Mouse (Mus musculus) embryonic facial prominence, embryonic 10.5 days (tissue): Measurements from ENCODE around the gene Tacc2. TPM values are rescaled to one million over a fixed set of nuclear protein-coding genes. Genes with fewer than 3 reads are reported as not detected.
"Not testable (repeated sequence)": the region's sequence is repeated elsewhere in the genome, so short reads cannot be mapped to it uniquely, and the experiment has no call there.

Source experiments
- DNase-seq: peaks from one replicate; pipeline ENCODE4 v3.0.0-alpha.2; 2017; ENCODE audit warnings: low spot score
- H3K27ac ChIP-seq: fragments of 300-500 bp; sonication (generic); replicated peaks from 2 replicates; pipeline ENCODE4 v1.5.1; 2016; ENCODE audit warnings: mild to moderate bottlenecking
- H3K27me3 ChIP-seq: fragments of 300-500 bp; sonication (generic); replicated peaks from 2 replicates; pipeline ENCODE4 v1.6.1; 2016; ENCODE audit warnings: low read depth, mild to moderate bottlenecking; ENCODE audit not compliant: poor library complexity, severe bottlenecking
- H3K36me3 ChIP-seq: fragments of 300-500 bp; sonication (generic); replicated peaks from 2 replicates; pipeline ENCODE4 v1.6.1; 2016; ENCODE audit warnings: mild to moderate bottlenecking, moderate library complexity
- H3K4me1 ChIP-seq: fragments of 300-500 bp; sonication (generic); 2 replicates; pipeline ENCODE4 v1.6.1; 2016
- H3K4me3 ChIP-seq: fragments of 300-500 bp; sonication (generic); 2 replicates; pipeline ENCODE4 v1.5.1; 2016; ENCODE audit warnings: mild to moderate bottlenecking, moderate library complexity
- H3K9me3 ChIP-seq: fragments of 300-500 bp; sonication (generic); 2 replicates; pipeline ENCODE4 v1.6.1; 2016; ENCODE audit warnings: mild to moderate bottlenecking
- WGBS: fragments of 180-500 bp; shearing (Covaris S2); methylation state at CpG from one replicate; pipeline ENCODE4 v1.1.7; 2016; 5-methylcytosine and 5-hydroxymethylcytosine counted together
- polyA plus RNA-seq: library from polyadenylated mRNA; unstranded; fragments of >200 nt; fragmentation: Nextera tagmentation; extraction: Ambion mirVana; gene quantifications from 2 replicates; pipeline ENCODE4 v1.2.1, GENCODE M21; 2016

The Tacc2 gene
- polyA plus RNA-seq, 1 experiment from 2014 or later = 49.6 TPM

GRCm38 (mm10) chr7:130576981-130577380 lies 257 bp upstream of the Tacc2 start:
- Histone ChIP-seq H3K27ac (0 out of 2 replicates have a peak overlapping the region, but pooled peaks have one; percentile 24), H3K4me1 (peaks cover 14% of the 10 kb centered on the region), H3K9me3 (no peaks in the 10 kb centered on the region), H3K27me3 (0 out of 2 replicates have a peak, but pooled peaks cover 3% of the 10 kb centered on the region), H3K36me3 (no peaks in the 10 kb centered on the region), H3K4me3 (peak overlapping the region; percentile 26; the same call in 1 of the 2 replicates)
- WGBS = 37% methylated on average over 10 of the region's 10 CpGs
- DNase-seq = no peak

DNA sequence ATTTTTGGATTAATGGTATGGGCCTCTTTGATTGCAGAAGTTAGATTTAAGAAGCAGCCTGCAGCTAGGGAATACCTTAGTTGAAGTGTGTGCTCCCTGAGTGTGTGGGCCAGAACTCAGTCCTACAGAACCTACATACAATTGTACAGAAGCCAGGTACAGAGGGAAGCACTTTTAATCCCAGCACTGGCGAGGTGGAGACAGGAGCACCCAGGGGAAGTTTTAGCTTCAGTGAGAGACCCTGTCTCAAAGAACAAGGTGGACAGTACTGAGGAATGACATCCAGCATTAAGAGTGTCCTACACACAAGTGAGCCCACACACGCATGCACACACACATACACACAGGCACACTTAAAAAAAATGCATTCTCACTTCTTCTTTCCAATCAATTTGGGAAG lies 828 bp downstream of the Tacc2 start:
- Histone ChIP-seq H3K27ac (no peak overlapping the region), H3K4me3 (no peak overlapping the region), H3K4me1 (peaks cover 14% of the 10 kb centered on the region), H3K9me3 (no peaks in the 10 kb centered on the region), H3K27me3 (0 out of 2 replicates have a peak, but pooled peaks cover 3% of the 10 kb centered on the region), H3K36me3 (no peaks in the 10 kb centered on the region)
- WGBS = 84% methylated on average over 2 of the region's 2 CpGs
- no peak for DNase-seq

DNA sequence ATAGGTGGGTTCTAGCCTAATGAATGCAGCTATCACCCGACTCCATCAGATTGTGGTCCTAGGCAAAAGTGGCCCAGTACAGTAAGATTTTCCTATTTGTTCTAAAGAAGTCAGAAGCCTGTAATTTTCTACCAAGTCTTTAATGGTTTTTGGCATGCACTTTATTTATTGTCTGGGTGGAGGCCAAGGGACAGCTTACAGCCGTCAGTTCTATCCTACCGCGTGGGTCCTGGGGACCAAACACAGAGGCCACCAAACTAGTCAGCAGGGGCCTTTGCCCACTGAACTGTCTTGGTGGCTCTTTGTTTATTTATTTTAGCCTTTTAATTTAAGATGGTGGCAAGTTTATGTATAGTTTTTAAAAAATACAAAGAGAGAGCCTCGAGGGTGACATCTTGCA lies 1.4 kb downstream of the Tacc2 start:
- DNase-seq = no peak
- peaks cover 14% of the 10 kb centered on the region for H3K4me1 ChIP-seq
- H3K36me3 ChIP-seq = no peaks in the 10 kb centered on the region
- H3K4me3 ChIP-seq = no peak overlapping the region
- H3K27me3 ChIP-seq = 0 out of 2 replicates have a peak, but pooled peaks cover 3% of the 10 kb centered on the region
- H3K27ac ChIP-seq = no peak overlapping the region
- no peaks in the 10 kb centered on the region for H3K9me3 ChIP-seq
- 87% methylated on average over 5 of the region's 5 CpGs for WGBS

DNA sequence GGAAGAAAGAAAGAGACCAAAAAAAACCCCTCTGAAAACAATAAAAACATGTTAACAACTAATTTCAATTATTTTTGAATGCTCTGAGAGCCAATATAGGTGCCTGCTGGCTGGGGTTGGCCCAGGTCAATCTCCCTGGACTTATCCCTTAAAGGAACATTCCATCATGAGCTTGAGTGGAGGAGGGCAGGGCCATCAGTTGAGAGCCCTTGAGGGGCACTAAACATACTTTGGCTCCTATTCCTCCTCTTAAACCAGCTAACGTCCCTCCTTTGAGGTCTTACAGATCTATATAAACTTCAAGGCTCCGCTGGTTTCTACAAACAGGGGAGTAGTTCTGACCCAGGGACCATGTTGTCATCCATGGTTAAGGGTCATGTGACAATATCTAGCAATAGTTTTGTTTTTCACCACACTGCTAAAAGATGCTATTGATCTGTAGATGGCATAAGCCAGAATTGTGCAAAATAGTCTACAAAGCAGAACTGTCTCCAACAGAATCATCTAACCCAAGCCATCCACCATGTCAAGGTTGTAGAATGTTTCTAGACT lies 9.4 kb downstream of the Tacc2 start:
- Histone ChIP-seq H3K27ac (no peak overlapping the region), H3K4me1 (peaks cover 7% of the 10 kb centered on the region; the same call in 1 of the 2 replicates), H3K27me3 (no peaks in the 10 kb centered on the region), H3K4me3 (no peak overlapping the region), H3K9me3 (no peaks in the 10 kb centered on the region), H3K36me3 (no peaks in the 10 kb centered on the region)
- DNase-seq = no peak
- 89% methylated on average over 2 of the region's 2 CpGs for WGBS

DNA sequence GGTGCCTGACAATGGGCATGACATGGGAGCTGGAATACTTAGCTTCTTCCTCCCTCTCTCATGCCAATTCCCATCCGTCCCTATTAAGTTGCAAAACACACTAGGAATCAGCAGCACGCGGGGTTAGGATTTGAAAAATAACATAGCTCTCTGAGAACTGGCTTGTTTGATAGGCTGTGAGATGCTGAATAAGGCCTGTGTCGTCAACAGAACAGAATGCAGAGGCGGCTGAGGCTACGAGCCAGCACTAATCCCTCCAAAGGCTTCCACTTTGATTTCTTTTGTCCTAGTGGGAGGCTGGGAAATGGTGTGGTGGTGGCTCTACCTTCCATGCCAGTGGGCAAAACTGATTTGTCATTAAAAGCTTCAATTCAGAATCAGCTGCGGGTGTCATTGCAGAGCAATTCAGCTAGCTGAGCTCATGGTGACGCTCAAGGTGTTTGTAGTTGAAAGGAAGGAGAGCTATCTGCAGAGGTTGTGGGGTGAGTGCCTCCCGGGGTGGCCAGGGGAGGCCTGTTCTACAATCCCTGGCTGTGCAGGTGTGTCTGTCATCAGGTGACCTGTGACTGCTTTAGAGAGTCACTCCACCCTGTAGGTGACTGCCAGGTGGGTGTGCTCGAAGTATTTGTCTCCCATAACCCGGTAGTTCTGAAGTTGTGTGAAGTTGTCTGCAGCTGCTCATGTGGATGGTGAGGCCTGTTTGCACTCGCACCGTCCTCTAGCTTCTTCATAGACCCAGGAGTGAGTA lies 13.0 kb downstream of the Tacc2 start:
- DNase-seq = no peak
- Histone ChIP-seq H3K27me3 (no peaks in the 10 kb centered on the region), H3K36me3 (no peaks in the 10 kb centered on the region), H3K9me3 (no peaks in the 10 kb centered on the region), H3K4me3 (no peak overlapping the region), H3K4me1 (peaks cover 10% of the 10 kb centered on the region), H3K27ac (peak overlapping the region; percentile 32; the same call in 1 of the 2 replicates)
- WGBS = 55% methylated on average over 13 of the region's 13 CpGs

- H3K4me3 ChIP-seq = no peak overlapping the region
- H3K9me3 ChIP-seq = no peaks in the 10 kb centered on the region
- no peaks in the 10 kb centered on the region for H3K27me3 ChIP-seq
- no peak for DNase-seq
- H3K4me1 ChIP-seq = peaks cover 10% of the 10 kb centered on the region
- 71% methylated on average over 8 of the region's 8 CpGs for WGBS
- 0 out of 2 replicates have a peak overlapping the region, but pooled peaks have one; percentile 32 for H3K27ac ChIP-seq
- H3K36me3 ChIP-seq = no peaks in the 10 kb centered on the region
Observed at GRCm38 (mm10) chr7:130590845-130591437, 13.7 kb downstream of the Tacc2 start.

DNA sequence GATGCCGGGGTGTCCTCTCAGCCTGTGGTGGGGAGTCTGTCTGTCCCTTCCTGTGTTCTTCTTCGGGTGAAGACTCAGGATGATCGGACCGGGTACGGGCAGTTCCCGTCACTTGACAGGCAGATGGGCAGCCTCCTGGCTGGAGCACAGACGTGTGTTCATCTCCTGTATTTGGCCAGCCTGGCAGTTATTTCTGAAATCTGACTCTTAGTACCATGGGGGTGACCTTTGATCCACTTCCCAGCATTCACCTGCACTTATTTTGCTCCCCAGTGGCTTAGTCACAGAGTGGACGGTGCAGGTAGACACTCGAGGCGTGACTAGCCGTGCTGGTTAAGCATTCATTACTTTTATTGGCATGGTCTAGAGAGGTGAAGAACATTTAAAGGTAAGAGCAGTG lies 15.7 kb downstream of the Tacc2 start:
- H3K4me3 ChIP-seq, H3K9me3 ChIP-seq, DNase-seq, H3K27ac ChIP-seq, H3K36me3 ChIP-seq, H3K27me3 ChIP-seq: not testable (repeated sequence)
- no CpG with 5 or more reads among the region's 11 CpGs for WGBS
- peaks cover 14% of the 10 kb centered on the region for H3K4me1 ChIP-seq

GRCm38 (mm10) chr7:130593375-130594239 lies 16.4 kb downstream of the Tacc2 start:
- peaks cover 14% of the 10 kb centered on the region for H3K4me1 ChIP-seq
- DNase-seq, H3K4me3 ChIP-seq, H3K9me3 ChIP-seq, H3K36me3 ChIP-seq, H3K27me3 ChIP-seq, H3K27ac ChIP-seq: not testable (repeated sequence)
- 60% methylated on average over 9 of the region's 11 CpGs for WGBS

DNA sequence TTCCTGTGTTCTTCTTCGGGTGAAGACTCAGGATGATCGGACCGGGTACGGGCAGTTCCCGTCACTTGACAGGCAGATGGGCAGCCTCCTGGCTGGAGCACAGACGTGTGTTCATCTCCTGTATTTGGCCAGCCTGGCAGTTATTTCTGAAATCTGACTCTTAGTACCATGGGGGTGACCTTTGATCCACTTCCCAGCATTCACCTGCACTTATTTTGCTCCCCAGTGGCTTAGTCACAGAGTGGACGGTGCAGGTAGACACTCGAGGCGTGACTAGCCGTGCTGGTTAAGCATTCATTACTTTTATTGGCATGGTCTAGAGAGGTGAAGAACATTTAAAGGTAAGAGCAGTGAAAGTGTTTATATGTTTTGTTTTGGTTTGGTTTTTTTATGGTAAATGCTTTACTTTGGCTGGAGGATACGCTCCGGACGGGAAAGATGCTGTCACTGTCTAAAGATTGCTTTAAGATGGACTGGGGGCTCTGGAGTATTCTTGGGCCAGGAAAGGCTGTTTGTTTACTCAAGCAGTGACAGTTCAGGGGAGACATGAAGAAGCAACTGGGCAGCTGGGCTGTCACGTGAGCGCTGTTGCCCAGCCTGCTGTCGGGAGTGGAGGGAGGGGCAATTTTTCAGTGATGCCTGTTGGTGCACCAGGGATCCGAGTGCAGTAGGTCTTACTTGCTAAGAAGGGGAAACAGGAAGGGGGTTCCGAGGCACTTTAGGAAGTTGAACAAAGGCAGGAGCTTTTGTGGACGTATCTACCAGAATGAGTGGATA lies 19.0 kb downstream of the Tacc2 start:
- H3K36me3 ChIP-seq, H3K4me1 ChIP-seq, H3K9me3 ChIP-seq, H3K4me3 ChIP-seq, DNase-seq, H3K27ac ChIP-seq, H3K27me3 ChIP-seq: not testable (repeated sequence)
- 65% methylated on average over 9 of the region's 19 CpGs for WGBS

DNA sequence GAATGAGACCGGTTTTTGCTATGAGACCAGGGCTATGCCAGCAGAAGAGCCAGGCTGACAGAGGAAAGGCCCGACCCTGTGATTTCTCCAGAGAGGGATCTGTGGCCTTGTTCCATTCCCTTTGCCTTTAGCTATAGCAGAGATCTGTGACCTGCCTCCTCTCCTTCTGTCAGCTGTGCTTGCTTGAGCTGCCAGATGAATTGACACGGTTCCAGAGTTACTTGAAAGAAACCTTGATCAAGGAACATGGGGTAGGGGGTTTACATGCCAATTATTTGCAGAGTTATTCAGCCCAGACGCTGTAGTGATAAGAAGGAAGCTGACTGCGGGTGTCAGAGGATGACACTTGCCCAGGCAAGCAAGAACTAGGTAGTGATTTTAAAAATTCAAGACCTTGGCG lies 20.3 kb downstream of the Tacc2 start:
- DNase-seq = no peak
- no peak overlapping the region for H3K4me3 ChIP-seq
- H3K27ac ChIP-seq = no peak overlapping the region
- H3K4me1 ChIP-seq = peaks cover 7% of the 10 kb centered on the region
- H3K27me3 ChIP-seq = no peaks in the 10 kb centered on the region
- no peaks in the 10 kb centered on the region for H3K9me3 ChIP-seq
- WGBS = 71% methylated on average over 6 of the region's 6 CpGs
- no peaks in the 10 kb centered on the region for H3K36me3 ChIP-seq

- WGBS = 89% methylated on average over 3 of the region's 3 CpGs
- no peaks in the 10 kb centered on the region for H3K9me3 ChIP-seq
- no peak overlapping the region for H3K27ac ChIP-seq
- no peaks in the 10 kb centered on the region for H3K36me3 ChIP-seq
- H3K4me3 ChIP-seq = no peak overlapping the region
- no peaks in the 10 kb centered on the region for H3K27me3 ChIP-seq
- 0 out of 2 replicates have a peak, but pooled peaks cover 4% of the 10 kb centered on the region for H3K4me1 ChIP-seq
- DNase-seq = no peak
Observed at GRCm38 (mm10) chr7:130600074-130600473, 22.8 kb downstream of the Tacc2 start.

GRCm38 (mm10) chr7:130600546-130600945 lies 23.3 kb downstream of the Tacc2 start:
- WGBS = 66% methylated on average over 2 of the region's 2 CpGs
- Histone ChIP-seq H3K4me1 (peaks cover 7% of the 10 kb centered on the region; the same call in 1 of the 2 replicates), H3K36me3 (no peaks in the 10 kb centered on the region), H3K27me3 (no peaks in the 10 kb centered on the region), H3K4me3 (no peak overlapping the region), H3K9me3 (no peaks in the 10 kb centered on the region), H3K27ac (no peak overlapping the region)
- no peak for DNase-seq
